Mouse (Mus musculus): ENCODE data around the gene Kif5c. TPM values are rescaled to one million over a fixed set of nuclear protein-coding genes. Genes with fewer than 3 reads are reported as not detected.

Kif5c gene
- polyA plus RNA-seq, 1 experiment from 2014 or later: 178 TPM

DNA sequence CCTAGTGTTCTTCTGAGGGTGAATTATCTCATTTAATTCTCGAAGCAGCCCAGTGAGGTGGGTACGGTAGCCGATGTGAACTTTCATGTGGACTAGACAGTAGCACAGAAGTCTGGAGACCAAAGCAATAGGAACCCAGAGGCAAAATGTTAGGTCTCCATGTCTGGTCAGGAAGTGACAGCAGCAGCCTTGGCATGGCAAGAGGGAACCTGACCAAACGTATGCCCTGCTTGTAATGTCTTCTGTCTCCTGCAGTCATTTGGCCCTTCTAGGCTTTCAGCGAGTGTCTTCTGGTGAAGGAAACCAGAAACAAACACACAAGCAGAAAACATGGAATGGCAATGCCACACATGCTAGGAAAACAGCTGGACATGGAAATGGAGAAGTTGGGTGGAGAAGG lies 197.5 kb downstream of the Kif5c start:
- Histone ChIP-seq H3K4me2 (no peak overlapping the region), H3K9ac (no peak overlapping the region), H3K27me3 (0 out of 2 replicates have a peak, but pooled peaks cover 6% of the 10 kb centered on the region), H3K4me3 (no peak overlapping the region), H3K9me3 (no peaks in the 10 kb centered on the region), H3K27ac (no peak overlapping the region), H3K4me1 (replicated peaks) (peaks cover 6% of the 10 kb centered on the region), H3K36me3 (no peaks in the 10 kb centered on the region)
- ATAC-seq (ENCODE audit: low FRiP score): no peak
- 95% methylated on average over 5 of the region's 5 CpGs for WGBS

DNA sequence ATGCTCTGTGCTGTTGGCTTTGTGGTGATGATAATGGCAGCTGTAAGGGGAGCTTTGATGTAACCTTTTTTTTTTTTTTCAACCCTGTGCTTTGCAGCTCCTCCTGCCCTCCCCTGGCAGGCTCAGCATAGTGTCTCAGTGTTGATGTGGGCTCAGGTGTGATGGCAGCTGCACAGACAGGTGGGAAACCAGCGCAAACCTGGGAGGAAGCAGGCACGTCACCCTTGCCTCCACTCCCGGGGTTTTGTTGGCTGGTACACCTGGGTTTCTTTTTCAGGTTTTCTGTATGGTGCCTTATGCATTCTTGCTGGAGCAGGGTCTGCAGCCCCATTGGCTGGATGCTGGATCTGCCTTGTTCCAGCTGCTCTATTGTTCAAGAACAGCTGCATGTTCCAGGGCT lies 198.1 kb downstream of the Kif5c start:
- H3K4me3 ChIP-seq: no peak overlapping the region
- no peak overlapping the region for H3K27ac ChIP-seq
- H3K27me3 ChIP-seq: 0 out of 2 replicates have a peak, but pooled peaks cover 2% of the 10 kb centered on the region
- no peak overlapping the region for H3K9ac ChIP-seq
- no peak overlapping the region for H3K4me2 ChIP-seq
- H3K9me3 ChIP-seq: no peaks in the 10 kb centered on the region
- H3K4me1 ChIP-seq (replicated peaks): no peaks in the 10 kb centered on the region
- no peaks in the 10 kb centered on the region for H3K36me3 ChIP-seq
- no peak for ATAC-seq (ENCODE audit: low FRiP score)
- WGBS: 100% methylated on average over 3 of the region's 3 CpGs

DNA sequence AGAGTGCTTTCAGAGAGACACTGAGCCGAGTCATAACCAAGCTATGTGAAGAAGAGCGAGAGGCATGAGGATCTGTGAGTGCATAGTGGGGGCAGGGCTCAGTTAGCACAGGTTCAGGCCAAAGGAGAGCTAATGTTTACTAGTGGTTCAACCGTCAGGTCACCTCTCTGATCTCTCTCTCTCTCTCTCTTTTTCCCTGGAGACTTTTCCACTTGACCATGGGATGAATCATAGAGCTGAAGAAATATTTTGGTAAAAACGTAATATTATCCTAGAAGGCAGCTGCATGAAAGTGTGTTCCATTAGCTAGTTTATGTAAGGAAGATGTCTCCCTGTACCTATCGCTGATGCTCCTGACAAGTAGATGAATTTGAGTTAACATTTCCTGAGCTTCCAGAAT lies 199.0 kb downstream of the Kif5c start:
- no peak overlapping the region for H3K4me3 ChIP-seq
- WGBS: 86% methylated on average over 5 of the region's 5 CpGs

DNA sequence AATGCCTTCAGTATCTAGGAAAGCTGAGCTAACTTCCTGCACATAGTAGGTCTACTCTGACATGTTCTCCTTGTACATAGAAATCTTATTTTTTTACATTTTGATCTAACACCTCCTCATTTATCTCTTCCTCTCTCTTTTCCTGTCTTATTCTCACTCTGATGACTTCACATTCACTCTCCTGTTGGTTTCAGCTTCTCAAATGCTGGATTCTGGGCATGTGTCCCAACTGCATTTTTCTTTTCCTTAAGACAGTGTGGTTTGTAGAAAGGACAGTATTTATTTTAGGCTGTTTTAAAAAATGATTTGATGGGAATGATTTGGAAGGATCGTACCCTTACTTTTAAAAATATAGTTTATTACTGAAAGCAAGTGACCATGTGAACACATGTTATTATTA lies 203.2 kb downstream of the Kif5c start:
- WGBS: 87% methylated on average over 1 of the region's 1 CpGs
- H3K4me1 ChIP-seq (replicated peaks): no peaks in the 10 kb centered on the region
- no peaks in the 10 kb centered on the region for H3K36me3 ChIP-seq
- no peak overlapping the region for H3K9ac ChIP-seq
- H3K4me3 ChIP-seq: no peak overlapping the region
- ATAC-seq (ENCODE audit: low FRiP score): no peak
- H3K27ac ChIP-seq: no peak overlapping the region
- no peak overlapping the region for H3K4me2 ChIP-seq
- no peaks in the 10 kb centered on the region for H3K27me3 ChIP-seq
- H3K9me3 ChIP-seq: no peaks in the 10 kb centered on the region

More for the DNA sequence above, 199.0 kb downstream of the Kif5c start:
- Histone ChIP-seq H3K9ac (no peak overlapping the region), H3K9me3 (no peaks in the 10 kb centered on the region), H3K36me3 (no peaks in the 10 kb centered on the region), H3K4me2 (no peak overlapping the region), H3K27ac (no peak overlapping the region), H3K27me3 (no peaks in the 10 kb centered on the region), H3K4me1 (replicated peaks) (no peaks in the 10 kb centered on the region)
- no peak for ATAC-seq (ENCODE audit: low FRiP score)

Other genes with a start within 250 kb of the Kif5c start
- gene Epc2, start 167.8 kb upstream of the Kif5c start, polyA plus RNA-seq (2015; fragmentation: Nextera tagmentation; extraction: Ambion mirVana): 12.6 and 12.7 TPM in 2 replicates
- 4.4 and 5.0 TPM in 2 replicates for gene Lypd6b, start 168.4 kb downstream of the Kif5c start, polyA plus RNA-seq (2015; fragmentation: Nextera tagmentation; extraction: Ambion mirVana)

All from hindbrain, embryonic 13.5 days (tissue).